Mouse (Mus musculus) MEL (cell line): ENCODE data around the gene Doxl2. TPM values are rescaled to one million over a fixed set of nuclear protein-coding genes. Genes with fewer than 3 reads are reported as not detected.

Source experiments
- DNase-seq: peaks from one replicate; pipeline ENCODE4 v3.0.0; 2011; ENCODE audit warnings: low read depth, low spot score
- H3K27ac ChIP-seq: 2 replicates; pipeline ENCODE4 v1.5.1; 2012; ENCODE audit warnings: low read depth, mild to moderate bottlenecking, control low read depth, low read length, moderate library complexity; ENCODE audit not compliant: control insufficient read depth
- H3K27me3 ChIP-seq, 2 experiments: fragments of 150-350 bp in 1 of 2; sonication (generic) in 1 of 2; 2 replicates each; pipeline ENCODE4 v1.6.1; 2012; ENCODE audit warnings: low read length in 2 of 2, mild to moderate bottlenecking in 2 of 2, improper control_type of control experiment in 1 of 2, moderate library complexity in 1 of 2; ENCODE audit not compliant: insufficient read depth in 2 of 2, control insufficient read depth in 1 of 2
- H3K36me3 ChIP-seq, 2 experiments: 2 replicates each; pipeline ENCODE4 v1.6.1; 2012 to 2014; ENCODE audit warnings: low read length in 2 of 2, improper control_type of control experiment in 1 of 2, inconsistent platforms in 1 of 2, mild to moderate bottlenecking in 1 of 2; ENCODE audit not compliant: insufficient read depth in 2 of 2, control insufficient read depth in 1 of 2
- H3K4me1 ChIP-seq, 2 experiments: fragments of 150-350 bp in 1 of 2; sonication (generic) in 1 of 2; 2 replicates each; pipeline ENCODE4 v1.6.1; 2012; ENCODE audit warnings: low read length in 2 of 2, improper control_type of control experiment in 1 of 2, mild to moderate bottlenecking in 1 of 2; ENCODE audit not compliant: insufficient read depth in 2 of 2, control insufficient read depth in 1 of 2
- H3K4me3 ChIP-seq, 2 experiments: fragments of 150-350 bp in 1 of 2; sonication (generic) in 1 of 2; 2 replicates each; pipeline ENCODE4 v1.5.1; 2012; ENCODE audit warnings: low read depth in 2 of 2, low read length in 2 of 2, mild to moderate bottlenecking in 2 of 2, moderate library complexity in 2 of 2, control low read depth in 1 of 2, improper control_type of control experiment in 1 of 2; ENCODE audit not compliant: control insufficient read depth in 1 of 2, insufficient read depth in 1 of 2
- H3K79me2 ChIP-seq: 2 replicates; pipeline ENCODE4 v1.6.1; 2012; ENCODE audit warnings: mild to moderate bottlenecking, low read length, moderate library complexity; ENCODE audit not compliant: control insufficient read depth, poor library complexity, insufficient read depth
- H3K9ac ChIP-seq: 2 replicates; pipeline ENCODE4 v1.6.1; 2012; ENCODE audit warnings: low read depth, mild to moderate bottlenecking, control low read depth, low read length, moderate library complexity; ENCODE audit not compliant: control insufficient read depth, poor library complexity, severe bottlenecking
- H3K9me3 ChIP-seq: fragments of 150-350 bp; sonication (generic); replicated peaks from 2 replicates; pipeline ENCODE4 v1.6.1; 2012; ENCODE audit warnings: mild to moderate bottlenecking, low read length, improper control_type of control experiment, moderate library complexity; ENCODE audit not compliant: insufficient read depth
- CHD1 ChIP-seq: IDR thresholded peaks from 2 replicates; pipeline ENCODE4 v1.6.1; 2012; ENCODE audit warnings: low read depth, mild to moderate bottlenecking, inconsistent platforms, low read length, improper control_type of control experiment
- E2F4 ChIP-seq: IDR thresholded peaks from 2 replicates; pipeline ENCODE4 v1.6.1; 2011; ENCODE audit warnings: low read depth, low read length, improper control_type of control experiment, borderline replicate concordance
- ETS1 ChIP-seq: IDR thresholded peaks from 2 replicates; pipeline ENCODE4 v1.6.1; 2012; ENCODE audit warnings: low read depth, mild to moderate bottlenecking, inconsistent platforms, low read length, improper control_type of control experiment, moderate library complexity
- GATA1 ChIP-seq: IDR thresholded peaks from 2 replicates; pipeline ENCODE4 v1.6.1; 2011; ENCODE audit warnings: low read depth, low read length, improper control_type of control experiment
- HCFC1 ChIP-seq: IDR thresholded peaks from 2 replicates; pipeline ENCODE4 v1.6.1; 2012; ENCODE audit warnings: low read depth, mild to moderate bottlenecking, inconsistent platforms, low read length, improper control_type of control experiment, moderate library complexity
- JUND ChIP-seq: IDR thresholded peaks from 2 replicates; pipeline ENCODE4 v1.6.1; 2011; ENCODE audit warnings: low read depth, mild to moderate bottlenecking, improper control_type of control experiment, low read length
- KAT2A ChIP-seq: conservative IDR thresholded peaks from 2 replicates; pipeline ENCODE4 v1.6.1; 2012; ENCODE audit warnings: low read depth, low read length, improper control_type of control experiment, inconsistent platforms
- MAFK ChIP-seq: IDR thresholded peaks from 2 replicates; pipeline ENCODE4 v1.6.1; 2011; ENCODE audit warnings: low read depth, mild to moderate bottlenecking, low read length, improper control_type of control experiment, borderline replicate concordance
- MAX ChIP-seq: IDR thresholded peaks from 2 replicates; pipeline ENCODE4 v1.6.1; 2011; ENCODE audit warnings: low read length, improper control_type of control experiment
- MAZ ChIP-seq: IDR thresholded peaks from 2 replicates; pipeline ENCODE4 v1.6.1; 2012; ENCODE audit warnings: low read depth, mild to moderate bottlenecking, inconsistent platforms, low read length, improper control_type of control experiment
- MXI1 ChIP-seq: IDR thresholded peaks from 2 replicates; pipeline ENCODE4 v1.6.1; 2011; ENCODE audit warnings: mild to moderate bottlenecking, low read depth, low read length, improper control_type of control experiment
- MYB ChIP-seq: IDR thresholded peaks from 2 replicates; pipeline ENCODE4 v1.6.1; 2011; ENCODE audit warnings: mild to moderate bottlenecking, low read depth, low read length, improper control_type of control experiment
- NELFE ChIP-seq: IDR thresholded peaks from 2 replicates; pipeline ENCODE4 v1.6.1; 2011; ENCODE audit warnings: low read depth, low read length, improper control_type of control experiment
- NRF1 ChIP-seq: IDR thresholded peaks from 2 replicates; pipeline ENCODE4 v1.6.1; 2014; ENCODE audit warnings: low read depth, mild to moderate bottlenecking, inconsistent platforms, low read length, improper control_type of control experiment, moderate library complexity; ENCODE audit not compliant: poor library complexity, insufficient read depth, severe bottlenecking
- POLR2A ChIP-seq, 2 experiments: IDR thresholded peaks; 2 replicates each; pipeline ENCODE4 v1.6.1; 2011 to 2012; ENCODE audit warnings: low read length in 2 of 2, mild to moderate bottlenecking in 2 of 2, control low read depth in 1 of 2, improper control_type of control experiment in 1 of 2, low read depth in 1 of 2, moderate library complexity in 1 of 2; ENCODE audit not compliant: control insufficient read depth in 1 of 2, insufficient read depth in 1 of 2, poor library complexity in 1 of 2
- RAD21 ChIP-seq: IDR thresholded peaks from 2 replicates; pipeline ENCODE4 v1.6.1; 2011; ENCODE audit warnings: mild to moderate bottlenecking, low read depth, low read length, improper control_type of control experiment
- RCOR1 ChIP-seq: IDR thresholded peaks from 2 replicates; pipeline ENCODE4 v1.6.1; 2012; ENCODE audit warnings: low read depth, mild to moderate bottlenecking, inconsistent platforms, low read length, improper control_type of control experiment
- SMC3 ChIP-seq: IDR thresholded peaks from 2 replicates; pipeline ENCODE4 v1.6.1; 2011; ENCODE audit warnings: low read depth, low read length, improper control_type of control experiment
- TAL1 ChIP-seq: IDR thresholded peaks from 2 replicates; pipeline ENCODE4 v1.6.1; 2012; ENCODE audit warnings: mild to moderate bottlenecking, inconsistent platforms, low read length, moderate library complexity, mixed read lengths
- TBP ChIP-seq: IDR thresholded peaks from 2 replicates; pipeline ENCODE4 v1.8.0; 2011; ENCODE audit warnings: low read depth, low read length, improper control_type of control experiment
- UBTF ChIP-seq: IDR thresholded peaks from 2 replicates; pipeline ENCODE4 v1.6.1; 2012; ENCODE audit warnings: low read depth, mild to moderate bottlenecking, inconsistent platforms, low read length, improper control_type of control experiment, moderate library complexity, borderline replicate concordance; ENCODE audit not compliant: insufficient read depth
- USF1 ChIP-seq: IDR thresholded peaks from 2 replicates; pipeline ENCODE4 v1.6.1; 2014; ENCODE audit warnings: low read depth, mild to moderate bottlenecking, inconsistent platforms, low read length, improper control_type of control experiment, moderate library complexity
- USF2 ChIP-seq, 2 experiments: IDR thresholded peaks; 2 replicates each; pipeline ENCODE4 v1.6.1; 2011 to 2012; ENCODE audit warnings: improper control_type of control experiment in 2 of 2, low read length in 2 of 2, borderline replicate concordance in 1 of 2, inconsistent platforms in 1 of 2, low read depth in 1 of 2, mild to moderate bottlenecking in 1 of 2; ENCODE audit not compliant: insufficient read depth in 1 of 2
- ZKSCAN1 ChIP-seq: IDR thresholded peaks from 2 replicates; pipeline ENCODE4 v1.6.1; 2012; ENCODE audit warnings: low read depth, mild to moderate bottlenecking, inconsistent platforms, low read length, improper control_type of control experiment, moderate library complexity
- ZMIZ1 ChIP-seq: IDR thresholded peaks from 2 replicates; pipeline ENCODE4 v1.6.1; 2012; ENCODE audit warnings: low read depth, mild to moderate bottlenecking, inconsistent platforms, low read length, improper control_type of control experiment, moderate library complexity
- ZNF384 ChIP-seq: IDR thresholded peaks from 2 replicates; pipeline ENCODE4 v1.6.1; 2012; ENCODE audit warnings: low read depth, mild to moderate bottlenecking, inconsistent platforms, low read length, improper control_type of control experiment
- polyA plus RNA-seq, 2 experiments: library from polyadenylated mRNA; stranded (reverse) in 1 of 2; unstranded in 1 of 2; fragments of >175 nt in 1 of 2; fragments of >200 nt in 1 of 2; gene quantifications; 2 replicates each; pipeline versions ENCODE4 v1.2.1 to v1.2.4; 2012; ENCODE audit warnings: low replicate concordance in 2 of 2, low read depth in 1 of 2; ENCODE audit not compliant: insufficient read length in 2 of 2, insufficient read depth in 1 of 2, missing spikeins in 1 of 2
- total RNA-seq: library from RNA; depleted of rRNA; stranded (reverse); fragments of 300-350 nt; gene quantifications from 2 replicates; pipeline ENCODE4 v1.2.3, GENCODE M21; 2012

The Doxl2 gene
- total and polyA plus RNA-seq, 3 experiments = not detected

DNA sequence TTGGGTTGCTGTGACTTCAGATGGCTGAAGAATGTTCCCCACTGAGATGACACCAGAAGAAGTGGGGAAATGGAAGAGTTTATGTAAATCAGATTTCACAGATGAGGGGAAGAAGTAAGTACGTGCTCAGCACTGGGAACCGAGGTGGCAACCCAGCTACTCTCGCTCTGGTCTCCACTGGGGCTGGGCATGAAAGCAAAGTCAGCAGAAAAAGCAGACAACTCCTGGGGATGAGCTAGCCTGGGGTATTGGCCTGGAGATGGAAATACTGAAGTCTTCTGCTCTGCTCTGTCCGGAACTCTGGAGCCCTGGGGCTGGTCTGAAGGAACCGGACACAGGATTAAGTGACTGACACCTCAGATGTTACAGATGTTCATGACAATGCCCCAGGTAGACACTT, 20.6 kb upstream of the Doxl2 start:
- no peak for DNase-seq
- Histone ChIP-seq H3K4me3 (no peak overlapping the region), H3K27ac (no peak overlapping the region), H3K36me3 (no peaks in the 10 kb centered on the region), H3K9me3 (no peaks in the 10 kb centered on the region), H3K27me3 (no peaks in the 10 kb centered on the region), H3K4me1 (no peaks in the 10 kb centered on the region), H3K9ac (no peak overlapping the region), H3K79me2 (no peaks in the 10 kb centered on the region)
- no peak for TF ChIP-seq RCOR1
- TF ChIP-seq ZKSCAN1 = no peak
- no peak for TF ChIP-seq UBTF
- no peak for TF ChIP-seq POLR2A (IDR thresholded peaks at IDR 0.05; ENCODE audit: control insufficient read depth in 1 of 2, insufficient read depth in 1 of 2, low read depth in 1 of 2, low read length in 2 of 2, poor library complexity in 1 of 2)
- TF ChIP-seq CHD1 = no peak
- no peak for TF ChIP-seq GATA1
- TF ChIP-seq MYB = no peak
- TF ChIP-seq HCFC1 = no peak
- no peak for TF ChIP-seq TBP
- TF ChIP-seq JUND = no peak
- no peak for TF ChIP-seq ETS1
- TF ChIP-seq ZNF384 = no peak
- TF ChIP-seq USF2 (IDR thresholded peaks at IDR 0.05; ENCODE audit: borderline replicate concordance in 1 of 2, insufficient read depth in 1 of 2, low read depth in 1 of 2, low read length in 2 of 2) = no peak
- TF ChIP-seq E2F4 = no peak
- no peak for TF ChIP-seq USF1
- no peak for TF ChIP-seq NRF1
- no peak for TF ChIP-seq TAL1
- no peak for TF ChIP-seq MAX
- no peak for TF ChIP-seq MAZ
- TF ChIP-seq NELFE = no peak

DNA sequence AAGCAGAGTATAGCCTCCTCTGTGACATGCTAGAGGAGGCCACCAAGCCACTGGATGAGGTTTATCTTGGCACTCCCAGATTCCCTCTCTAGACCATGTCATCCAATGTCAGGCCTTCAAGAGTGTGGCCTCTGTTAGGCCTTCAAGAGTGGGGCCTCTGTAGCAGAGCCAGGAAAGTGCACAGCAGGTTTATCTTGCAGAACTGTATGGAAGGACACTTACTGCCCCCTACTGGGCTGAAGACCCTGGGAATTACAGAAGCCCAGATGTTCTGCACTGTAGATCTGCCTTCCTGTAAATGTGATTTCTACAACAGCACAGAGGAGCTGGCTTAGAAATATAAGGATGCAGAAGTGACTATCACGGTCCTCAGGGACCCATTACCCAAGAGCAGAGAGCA, 19.8 kb upstream of the Doxl2 start:
- Histone ChIP-seq H3K79me2 (no peaks in the 10 kb centered on the region), H3K27ac (no peak overlapping the region), H3K27me3 (no peaks in the 10 kb centered on the region), H3K4me3 (no peak overlapping the region), H3K4me1 (no peaks in the 10 kb centered on the region), H3K9ac (no peak overlapping the region), H3K9me3 (no peaks in the 10 kb centered on the region), H3K36me3 (no peaks in the 10 kb centered on the region)
- TF ChIP-seq KAT2A = no peak
- no peak for TF ChIP-seq USF1
- TF ChIP-seq POLR2A (IDR thresholded peaks at IDR 0.05; ENCODE audit: control insufficient read depth in 1 of 2, insufficient read depth in 1 of 2, low read depth in 1 of 2, low read length in 2 of 2, poor library complexity in 1 of 2) = no peak
- no peak for TF ChIP-seq NELFE
- no peak for TF ChIP-seq MXI1
- TF ChIP-seq JUND = no peak
- TF ChIP-seq SMC3 = no peak
- TF ChIP-seq ZMIZ1 = no peak
- TF ChIP-seq RAD21 = no peak; the same call in 1 of the 2 replicates
- TF ChIP-seq MAFK = no peak
- DNase-seq = no peak
